17 mouse cellular contexts compared by ENCODE assay signal in the genomic region with DNA sequence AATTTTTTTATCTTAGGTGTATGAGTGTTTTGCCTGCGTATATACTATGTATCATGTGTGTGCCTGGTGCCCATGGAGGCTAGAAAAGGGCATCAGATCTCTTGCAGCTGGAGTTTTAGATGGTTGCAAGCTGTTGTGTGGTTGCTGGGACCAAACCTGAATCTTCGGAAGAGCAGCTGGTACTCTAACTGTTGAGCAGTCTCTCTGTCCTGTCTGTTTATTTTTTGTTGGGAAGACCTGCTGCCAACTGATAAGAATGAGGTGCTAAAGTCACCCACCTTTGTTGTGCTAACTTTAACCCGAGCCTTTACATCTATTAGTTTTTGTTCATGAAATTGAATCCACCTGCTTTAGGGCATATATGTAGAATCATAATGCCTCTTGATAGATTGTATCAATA. TPM values are rescaled to one million over a fixed set of nuclear protein-coding genes. Genes with fewer than 3 reads are reported as not detected.
"Had no signal": no experiment of that assay in that cellular context is flagged by ENCODE, and none has a peak within 500 bp of the region (broad histone marks: within the 10 kb centered on the region; RNA-seq: fewer than 3 reads in every experiment).

No protein-coding gene starts in this region.

- H3K27ac ChIP-seq: hindbrain, postnatal 0 days; kidney, postnatal 0 days; limb, embryonic 12.5 days; lung, embryonic 15.5 days; midbrain, embryonic 12.5 days; neural tube, embryonic 13.5 days; stomach, postnatal 0 days had no signal

- H3K9ac ChIP-seq: limb, embryonic 12.5 days; lung, embryonic 15.5 days; midbrain, embryonic 12.5 days; neural tube, embryonic 13.5 days had no signal

- H3K4me1 ChIP-seq: limb, embryonic 12.5 days; lung, embryonic 15.5 days; midbrain, embryonic 12.5 days; neural tube, embryonic 13.5 days had no signal

- H3K27me3 ChIP-seq: limb, embryonic 12.5 days; lung, embryonic 15.5 days; megakaryocyte, embryonic 14.5 days; midbrain, embryonic 12.5 days; neural tube, embryonic 13.5 days had no signal

- H3K36me3 ChIP-seq: lung, embryonic 15.5 days; midbrain, embryonic 12.5 days had no signal

- H3K9me3 ChIP-seq: limb, embryonic 12.5 days; lung, embryonic 15.5 days; megakaryocyte, embryonic 14.5 days; midbrain, embryonic 12.5 days; neural tube, embryonic 13.5 days had no signal

- DNase-seq: kidney, adult 11 months; kidney, adult 9 months; kidney, postnatal 36 days; lung, postnatal 4 days; right cerebral cortex, postnatal 25 days; thymus, adult 18-20 months; thymus, postnatal 14 days had no signal

- ATAC-seq: hindbrain, postnatal 0 days; midbrain, embryonic 16.5 days had no signal

- H3K4me2 ChIP-seq: limb, embryonic 12.5 days; lung, embryonic 15.5 days; midbrain, embryonic 12.5 days; neural tube, embryonic 13.5 days had no signal

- H3K4me3 ChIP-seq: limb, embryonic 12.5 days; lung, embryonic 15.5 days; megakaryocyte, embryonic 14.5 days; midbrain, embryonic 12.5 days; neural tube, embryonic 13.5 days had no signal

RNA-seq across cellular contexts. Expression of a gene that starts 43.0 kb away (rescaled TPM):
- total RNA-seq: hindbrain, postnatal 0 days; liver, adult 2 months had no signal
